Mouse (Mus musculus): ENCODE data around the gene Oxsr1. TPM values are rescaled to one million over a fixed set of nuclear protein-coding genes. Genes with fewer than 3 reads are reported as not detected.
"Not testable (repeated sequence)": the region's sequence is repeated elsewhere in the genome, so short reads cannot be mapped to it uniquely, and the experiment has no call there.

The Oxsr1 gene
- total and polyA plus RNA-seq, 2 experiments from 2014 or later, result 8.8 to 57.5 TPM

GRCm38 (mm10) chr9:119276321-119276720 lies 45.9 kb downstream of the Oxsr1 start:
- no peak for ATAC-seq

DNA sequence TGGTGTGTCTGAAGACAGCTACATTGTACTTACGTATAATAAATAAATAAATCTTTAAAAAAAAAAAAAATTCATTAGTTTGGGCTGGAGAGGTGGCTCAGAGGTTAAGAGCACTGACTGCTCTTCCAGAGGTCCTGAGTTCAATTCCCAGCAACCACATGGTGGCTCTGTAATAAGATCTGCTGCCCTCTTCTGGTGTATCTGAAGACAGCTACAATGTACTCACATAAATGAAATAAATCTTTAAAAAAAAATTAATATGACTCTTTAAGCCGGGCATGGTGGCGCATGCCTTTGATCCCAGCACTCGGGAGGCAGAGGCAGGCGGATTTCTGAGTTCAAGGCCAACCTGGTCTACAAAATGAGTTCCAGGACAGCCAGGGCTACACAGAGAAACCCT lies 47.4 kb downstream of the Oxsr1 start:
- not testable (repeated sequence) for H3K9me3 ChIP-seq (ENCODE audit: low read length); H3K4me3 ChIP-seq (ENCODE audit: low read depth, low read length); DNase-seq; H3K27ac ChIP-seq (ENCODE audit: low read depth, low read length); H3K4me1 ChIP-seq (ENCODE audit: insufficient read depth); H3K9ac ChIP-seq; H3K36me3 ChIP-seq (ENCODE audit: insufficient read depth); ATAC-seq; H3K4me2 ChIP-seq (ENCODE audit: low read depth); H3K27me3 ChIP-seq (ENCODE audit: insufficient read depth, low read length)
- WGBS, result 96% methylated on average over 5 of the region's 5 CpGs

More at GRCm38 (mm10) chr9:119276321-119276720, 45.9 kb downstream of the Oxsr1 start:
- Histone ChIP-seq H3K4me1 (ENCODE audit: insufficient read depth) (no peaks in the 10 kb centered on the region), H3K9ac (no peak overlapping the region), H3K27ac (ENCODE audit: low read depth, low read length) (no peak overlapping the region), H3K36me3 (ENCODE audit: insufficient read depth) (peaks cover 4% of the 10 kb centered on the region; the same call in 1 of the 2 replicates), H3K9me3 (ENCODE audit: low read length) (no peaks in the 10 kb centered on the region), H3K27me3 (ENCODE audit: insufficient read depth, low read length) (no peaks in the 10 kb centered on the region), H3K4me2 (ENCODE audit: low read depth) (no peak overlapping the region), H3K4me3 (ENCODE audit: low read depth, low read length) (no peak overlapping the region)
- peak; percentile 61 for DNase-seq
- no peak for TF ChIP-seq CTCF (IDR thresholded peaks at IDR 0.05; ENCODE audit: low read depth)
- 56% methylated on average over 7 of the region's 7 CpGs for WGBS

DNA sequence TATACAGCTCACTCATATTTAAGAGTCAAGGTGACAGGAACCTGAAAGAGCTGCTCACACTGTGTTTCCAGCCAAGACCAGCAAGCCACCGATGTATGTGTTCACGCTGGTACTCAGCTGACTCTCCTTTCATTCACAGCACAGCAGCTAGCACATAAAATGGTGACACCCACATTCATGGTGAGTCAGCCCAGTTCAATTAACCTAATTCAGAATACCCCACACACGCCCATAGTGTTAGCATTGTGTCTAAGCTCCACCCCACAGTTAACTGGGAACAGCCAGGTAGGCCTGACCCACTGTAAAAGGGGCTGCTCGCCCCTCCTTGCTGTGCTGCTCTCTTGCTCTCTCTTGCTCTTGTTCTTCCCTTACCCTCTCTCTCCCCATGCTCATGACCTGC lies 50.7 kb downstream of the Oxsr1 start:
- Histone ChIP-seq H3K4me2 (ENCODE audit: low read depth) (no peak overlapping the region), H3K27ac (ENCODE audit: low read depth, low read length) (no peak overlapping the region), H3K4me1 (ENCODE audit: insufficient read depth) (no peaks in the 10 kb centered on the region), H3K9ac (no peak overlapping the region), H3K27me3 (ENCODE audit: insufficient read depth, low read length) (no peaks in the 10 kb centered on the region), H3K4me3 (ENCODE audit: low read depth, low read length) (no peak overlapping the region), H3K36me3 (ENCODE audit: insufficient read depth) (peaks cover 25% of the 10 kb centered on the region), H3K9me3 (ENCODE audit: low read length) (no peaks in the 10 kb centered on the region)
- DNase-seq, result no peak
- 74% methylated on average over 4 of the region's 4 CpGs for WGBS
- no peak for ATAC-seq
- TF ChIP-seq CTCF (IDR thresholded peaks at IDR 0.05; ENCODE audit: low read depth), result no peak

DNA sequence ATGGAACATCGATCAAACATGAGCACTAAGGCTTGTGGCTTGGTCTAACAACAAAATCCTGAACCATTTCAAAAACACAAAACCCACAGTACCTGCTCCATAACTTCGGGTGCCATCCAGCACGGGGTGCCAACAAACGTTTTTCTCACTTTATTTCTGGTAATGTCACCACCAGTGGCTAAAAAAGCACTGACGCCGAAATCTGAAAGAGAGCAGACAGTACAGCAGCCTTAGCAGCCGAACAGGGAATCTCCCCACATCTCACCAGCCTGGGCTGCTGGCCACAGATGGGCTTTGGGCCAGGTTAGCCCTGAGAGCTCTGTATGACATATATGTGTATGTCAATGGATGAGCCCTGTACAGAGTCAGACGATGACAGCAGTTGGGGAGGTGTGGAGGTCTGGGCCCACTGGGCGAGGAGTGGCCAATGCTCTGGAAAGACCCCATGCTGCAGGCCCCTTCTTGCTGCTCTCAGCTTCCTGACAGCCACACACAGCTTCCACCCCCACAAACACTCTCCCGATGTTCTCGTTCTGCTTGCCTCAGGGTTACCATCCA lies 53.6 kb downstream of the Oxsr1 start:
- ATAC-seq (no peak), DNase-seq (no peak)
- no peaks in the 10 kb centered on the region for H3K9me3 ChIP-seq (ENCODE audit: low read length)
- H3K27ac ChIP-seq (ENCODE audit: low read depth, low read length), result no peak overlapping the region
- H3K4me1 ChIP-seq (ENCODE audit: insufficient read depth), result no peaks in the 10 kb centered on the region
- H3K27me3 ChIP-seq (ENCODE audit: insufficient read depth, low read length), result no peaks in the 10 kb centered on the region
- H3K9ac ChIP-seq, result no peak overlapping the region
- no peak overlapping the region for H3K4me3 ChIP-seq (ENCODE audit: low read depth, low read length)
- 89% methylated on average over 11 of the region's 11 CpGs for WGBS
- H3K4me2 ChIP-seq (ENCODE audit: low read depth), result no peak overlapping the region
- TF ChIP-seq CTCF (IDR thresholded peaks at IDR 0.05; ENCODE audit: low read depth), result no peak
- H3K36me3 ChIP-seq (ENCODE audit: insufficient read depth), result peaks cover 39% of the 10 kb centered on the region

GRCm38 (mm10) chr9:119268120-119268519 lies 54.1 kb downstream of the Oxsr1 start:
- Histone ChIP-seq H3K9me3 (ENCODE audit: low read length) (no peaks in the 10 kb centered on the region), H3K4me3 (ENCODE audit: low read depth, low read length) (no peak overlapping the region), H3K27ac (ENCODE audit: low read depth, low read length) (no peak overlapping the region), H3K27me3 (ENCODE audit: insufficient read depth, low read length) (no peaks in the 10 kb centered on the region), H3K4me1 (ENCODE audit: insufficient read depth) (no peaks in the 10 kb centered on the region), H3K4me2 (ENCODE audit: low read depth) (no peak overlapping the region), H3K9ac (no peak overlapping the region), H3K36me3 (ENCODE audit: insufficient read depth) (peaks cover 42% of the 10 kb centered on the region)
- no peak for TF ChIP-seq CTCF (IDR thresholded peaks at IDR 0.05; ENCODE audit: low read depth)
- 91% methylated on average over 6 of the region's 6 CpGs for WGBS
- DNase-seq (no peak), ATAC-seq (no peak)

- 97% methylated on average over 5 of the region's 5 CpGs for WGBS
- not testable (repeated sequence) for H3K9me3 ChIP-seq (ENCODE audit: low read length)
Measured at GRCm38 (mm10) chr9:119266121-119266395, 56.2 kb downstream of the Oxsr1 start.

GRCm38 (mm10) chr9:119265373-119266120 lies 56.7 kb downstream of the Oxsr1 start:
- not testable (repeated sequence) for H3K4me2 ChIP-seq (ENCODE audit: low read depth); H3K9me3 ChIP-seq (ENCODE audit: low read length); H3K27me3 ChIP-seq (ENCODE audit: insufficient read depth, low read length); ATAC-seq; H3K27ac ChIP-seq (ENCODE audit: low read depth, low read length); H3K4me1 ChIP-seq (ENCODE audit: insufficient read depth); DNase-seq; H3K9ac ChIP-seq; H3K4me3 ChIP-seq (ENCODE audit: low read depth, low read length)
- H3K36me3 ChIP-seq (ENCODE audit: insufficient read depth), result peaks cover 43% of the 10 kb centered on the region
- 69% methylated on average over 1 of the region's 1 CpGs for WGBS

More at GRCm38 (mm10) chr9:119266121-119266395, 56.2 kb downstream of the Oxsr1 start:
- not testable (repeated sequence) for H3K9ac ChIP-seq; H3K4me3 ChIP-seq (ENCODE audit: low read depth, low read length); DNase-seq; H3K27ac ChIP-seq (ENCODE audit: low read depth, low read length); H3K4me2 ChIP-seq (ENCODE audit: low read depth); H3K27me3 ChIP-seq (ENCODE audit: insufficient read depth, low read length); ATAC-seq; H3K4me1 ChIP-seq (ENCODE audit: insufficient read depth)
- H3K36me3 ChIP-seq (ENCODE audit: insufficient read depth), result peaks cover 39% of the 10 kb centered on the region

Measured in forebrain, postnatal 0 days (tissue).